Mouse (Mus musculus) frontal cortex, adult 2 months (tissue): ENCODE data around the gene Pdgfra. TPM values are rescaled to one million over a fixed set of nuclear protein-coding genes. Genes with fewer than 3 reads are reported as not detected.

Experiments used
- DNase-seq, 2 experiments: peaks; one replicate each; pipeline ENCODE4 v3.0.0; 2022; ENCODE audit warnings: low spot score in 1 of 2; ENCODE audit errors: extremely low spot score in 1 of 2
- polyA plus RNA-seq: library from polyadenylated mRNA; depleted of rRNA; stranded (reverse); fragments of >200 nt; gene quantifications from 2 replicates; pipeline ENCODE4 v1.2.3, GENCODE M21; 2012

The Pdgfra gene
- polyA plus RNA-seq, 1 experiment, result 24.3 TPM

DNA sequence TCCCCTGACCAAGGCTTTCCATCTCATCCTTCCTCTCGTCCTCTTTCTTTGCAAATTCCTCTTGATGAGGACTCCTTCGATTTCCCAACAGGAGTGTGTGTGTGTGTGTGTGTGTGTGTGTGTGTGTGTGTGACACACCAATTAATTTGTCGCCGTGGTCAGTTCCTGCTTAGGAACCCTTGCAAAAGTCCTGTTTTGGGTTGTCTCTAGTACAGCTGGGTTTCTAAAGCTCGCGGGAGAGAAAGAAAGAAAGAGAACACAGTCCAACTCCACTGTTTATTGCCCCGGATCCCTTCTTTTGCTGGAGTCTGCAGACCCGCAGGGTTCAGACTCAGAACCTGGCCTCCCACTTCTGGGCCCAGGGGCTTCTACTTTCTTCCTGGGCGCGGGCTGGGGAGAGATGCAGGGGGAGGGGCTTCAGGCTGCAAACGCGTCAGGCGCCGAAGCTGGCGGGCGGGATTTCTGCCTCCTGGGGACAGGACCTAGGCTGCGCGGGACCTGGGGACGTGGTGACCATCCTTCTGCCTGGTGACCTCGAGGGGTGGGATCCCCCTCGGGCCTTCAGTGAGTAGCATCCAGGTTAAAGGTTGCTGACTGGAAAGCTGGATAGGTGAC, 2.6 kb downstream of the Pdgfra start:
- peak in 1 of 2 experiments; percentile 5 for DNase-seq

DNA sequence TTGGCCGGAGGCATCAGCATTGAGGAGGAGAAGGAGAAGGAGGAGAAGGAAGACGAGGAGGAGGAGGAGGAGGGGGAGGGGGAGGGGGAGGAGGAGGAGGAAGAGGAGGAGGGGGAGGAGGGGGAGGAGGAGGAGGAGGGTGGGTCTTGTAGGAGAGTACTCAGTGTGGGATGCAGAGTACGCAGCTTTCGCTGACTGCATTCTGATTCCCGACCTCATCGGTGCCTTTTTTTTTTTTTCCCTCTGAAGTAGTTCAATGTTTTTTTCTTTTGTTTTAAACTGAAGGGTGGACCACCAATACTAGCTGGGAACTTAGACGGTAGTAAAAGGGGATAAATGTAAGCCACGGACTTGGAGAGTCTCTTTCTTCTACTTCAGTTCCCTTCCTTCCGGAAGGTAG, 3.2 kb downstream of the Pdgfra start:
- DNase-seq, result no peak

DNA sequence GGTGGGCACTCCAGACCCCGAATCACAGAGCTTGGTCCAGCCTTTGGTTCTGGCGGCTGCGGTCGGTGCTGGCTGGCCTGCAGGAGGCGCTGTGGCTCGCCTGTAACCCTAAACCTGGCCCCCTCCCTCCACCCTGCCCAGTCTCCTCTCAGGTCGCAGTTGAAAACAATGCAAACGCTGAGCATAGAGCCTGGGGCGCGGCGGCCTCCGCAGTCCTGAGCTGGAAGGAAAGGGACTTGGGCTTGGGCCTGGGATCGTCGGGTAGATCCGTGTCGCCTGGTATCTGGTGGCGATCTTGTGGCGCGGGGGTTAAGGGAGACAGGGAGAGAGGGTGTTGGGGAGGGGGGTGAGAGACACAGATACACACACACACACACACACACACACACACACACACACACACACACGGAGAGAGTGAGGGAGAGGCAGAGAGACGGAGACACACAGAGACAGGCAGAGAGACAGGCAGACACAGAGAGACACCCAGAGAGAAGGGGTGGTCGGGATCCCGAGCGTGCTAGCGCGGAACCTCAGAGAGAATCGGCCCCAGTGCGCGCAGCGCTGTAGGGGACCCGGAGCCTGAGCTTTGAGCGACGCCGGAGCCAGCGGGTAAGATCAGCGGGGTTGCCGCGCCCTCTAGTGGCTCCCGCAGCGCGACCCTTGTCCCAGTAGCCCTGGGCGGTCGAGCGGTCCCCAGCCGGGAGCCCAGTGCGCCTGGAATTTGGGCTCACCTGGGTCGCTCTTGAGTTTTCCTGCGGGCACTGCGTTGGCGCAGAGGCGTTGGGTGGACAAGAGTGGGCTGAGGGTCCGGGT, 3.9 kb downstream of the Pdgfra start:
- peak in 1 of 2 experiments; percentile 85 for DNase-seq

DNA sequence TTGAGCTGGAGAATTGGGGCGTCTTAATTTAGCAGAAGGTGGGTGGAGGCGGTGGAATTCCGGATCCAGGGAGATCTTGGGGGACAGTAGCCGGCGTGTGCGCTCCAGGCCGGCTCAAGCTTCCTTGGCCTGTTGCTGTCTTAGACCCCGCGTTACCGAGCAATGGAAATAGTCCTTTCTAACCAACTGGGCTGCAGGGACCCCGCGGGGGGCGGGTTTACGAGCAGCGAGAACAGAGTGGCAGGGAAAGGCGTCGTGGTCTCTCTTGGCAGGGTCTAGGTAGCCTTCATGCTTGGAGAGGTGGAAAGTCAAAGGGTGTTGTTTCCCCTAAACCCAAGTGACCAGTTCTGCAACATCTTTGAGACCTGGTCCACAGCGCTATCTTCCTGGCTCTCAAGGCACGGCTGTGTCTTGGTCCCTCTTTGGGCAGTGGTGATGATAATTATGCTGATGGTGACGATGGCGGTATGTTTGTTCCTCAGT, 4.5 kb downstream of the Pdgfra start:
- DNase-seq, result peak in 1 of 2 experiments; percentile 2

DNA sequence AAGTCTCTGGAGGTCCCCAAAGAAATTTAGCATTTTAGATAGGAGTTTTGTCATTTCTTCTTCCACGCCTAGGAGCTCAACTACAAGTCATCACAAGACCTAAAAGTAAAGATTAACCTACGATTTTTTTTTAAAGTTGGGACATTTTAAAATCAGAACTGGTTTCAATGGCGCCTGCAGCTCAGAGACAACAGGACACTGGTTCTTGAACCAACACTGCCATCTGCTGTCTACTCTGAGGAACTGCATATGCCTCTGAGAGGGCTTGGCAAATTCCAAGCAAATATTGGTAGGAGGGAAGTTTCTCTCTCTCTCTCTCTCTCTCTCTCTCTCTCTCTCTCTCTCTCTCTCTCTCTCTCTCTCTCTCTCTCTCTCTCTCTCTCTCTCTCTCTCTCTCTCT, 4.9 kb downstream of the Pdgfra start:
- DNase-seq, result peak; percentile 60 to 87

DNA sequence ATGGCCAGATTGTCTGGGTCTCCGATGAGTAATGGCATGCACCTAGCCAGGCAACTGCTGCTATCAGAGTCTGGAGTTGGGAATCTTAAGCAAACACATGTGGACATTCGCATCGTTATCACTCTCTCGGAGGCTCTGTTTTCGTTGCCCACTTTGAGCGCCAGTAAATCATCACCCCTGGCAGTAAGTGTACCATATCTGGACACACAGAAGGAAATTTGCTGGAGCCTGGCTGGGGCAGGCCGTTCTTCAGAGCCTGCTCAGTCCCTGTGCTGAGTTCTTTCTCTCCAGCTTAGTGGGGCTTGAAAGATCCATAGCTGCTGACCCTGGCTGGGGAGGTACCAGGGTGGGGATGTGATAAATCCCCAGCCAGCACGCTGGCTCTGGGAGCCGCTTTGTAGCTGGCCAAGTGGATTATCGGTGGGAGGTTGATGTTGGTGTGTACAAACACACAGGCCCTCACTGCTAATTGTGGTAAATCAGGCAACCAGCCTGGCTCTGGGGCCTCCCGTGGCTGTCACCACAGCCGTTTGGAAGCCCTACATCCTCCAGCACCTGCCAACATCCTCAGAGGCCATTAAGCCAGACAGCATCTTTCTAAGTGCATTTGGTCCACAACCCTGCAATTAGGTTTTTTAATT, 8.6 kb downstream of the Pdgfra start:
- no peak for DNase-seq

DNA sequence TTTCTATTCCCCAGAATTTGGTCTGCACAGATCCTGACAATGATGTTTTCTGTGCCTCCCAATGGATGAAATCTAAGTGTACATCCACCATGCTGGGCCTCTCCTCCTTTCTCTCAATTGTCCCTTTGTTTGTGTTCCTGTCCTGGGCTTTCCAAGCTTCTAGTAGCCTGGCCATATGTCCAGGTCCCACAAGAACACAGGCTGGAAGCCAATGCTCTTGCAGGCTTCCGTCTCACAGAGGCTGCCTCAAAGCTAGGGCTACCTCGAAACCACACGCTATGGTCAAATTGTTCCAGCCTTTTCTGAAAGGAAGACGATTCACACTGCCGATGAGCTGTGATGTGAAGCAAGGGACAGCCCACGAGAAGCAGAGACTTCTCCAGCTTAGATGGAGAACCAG, 9.5 kb downstream of the Pdgfra start:
- DNase-seq, result no peak

DNA sequence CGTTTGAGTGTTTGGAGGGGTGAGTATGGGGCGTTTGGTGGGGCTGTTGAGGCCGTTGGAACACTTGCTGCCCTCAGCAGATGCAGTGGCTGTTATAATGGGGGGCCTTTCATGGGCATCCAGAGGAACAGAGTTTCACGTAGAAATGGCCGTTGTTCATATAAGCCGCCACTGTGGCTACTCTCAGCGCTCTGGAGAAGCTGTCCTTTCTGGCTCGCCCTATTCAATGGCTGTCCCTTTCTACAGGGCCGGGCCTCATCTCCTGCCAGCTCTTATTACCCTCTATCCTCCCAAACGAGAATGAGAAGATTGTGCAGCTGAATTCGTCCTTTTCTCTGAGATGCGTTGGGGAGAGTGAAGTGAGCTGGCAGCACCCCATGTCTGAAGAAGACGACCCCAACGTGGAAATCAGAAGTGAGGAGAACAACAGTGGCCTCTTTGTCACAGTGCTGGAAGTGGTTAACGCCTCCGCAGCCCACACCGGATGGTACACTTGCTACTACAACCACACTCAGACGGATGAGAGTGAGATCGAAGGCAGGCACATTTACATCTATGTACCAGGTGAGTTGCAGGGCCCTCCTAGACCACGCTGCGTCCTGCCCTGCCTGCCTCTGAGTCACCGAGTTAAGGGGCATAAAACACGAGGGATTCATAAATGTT, 11.3 kb downstream of the Pdgfra start:
- peak in 1 of 2 experiments; percentile 10 for DNase-seq

DNA sequence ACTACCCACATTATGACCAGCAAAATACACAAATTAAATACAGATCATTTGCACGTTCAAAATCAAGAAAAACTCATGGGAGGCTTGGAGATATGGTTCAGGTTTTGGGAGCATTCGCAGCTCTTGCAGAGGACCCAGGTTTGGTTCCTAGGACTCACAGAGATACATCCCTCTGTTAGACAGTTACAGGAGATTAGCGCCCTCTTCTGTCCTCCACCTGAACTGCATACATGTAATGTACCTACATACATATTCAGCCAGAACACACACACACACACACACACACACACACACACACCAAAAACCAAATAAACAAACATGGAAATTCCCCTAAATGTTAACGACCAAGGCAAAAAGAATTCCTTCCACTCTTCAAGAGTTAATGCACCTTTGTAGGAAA, 12.6 kb downstream of the Pdgfra start:
- peak in 1 of 2 experiments; percentile 7 for DNase-seq

DNA sequence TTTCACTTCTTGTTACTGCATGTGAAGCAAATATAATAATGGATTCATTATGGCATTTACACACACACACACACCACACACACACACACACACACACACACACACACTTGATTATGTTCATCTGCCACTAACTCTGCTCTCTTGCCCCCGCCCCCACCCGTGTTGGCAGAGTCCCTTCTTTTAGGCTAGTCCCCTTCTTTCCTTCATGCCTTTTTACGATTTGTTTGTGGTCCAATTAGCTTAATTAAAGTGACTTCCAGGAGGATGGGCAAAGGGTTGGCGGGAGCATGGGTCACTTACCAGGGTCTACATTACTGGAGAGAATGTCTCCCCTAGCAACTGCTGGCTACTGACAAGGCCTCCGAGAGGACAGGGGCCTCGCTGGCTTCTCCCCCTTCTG, 17.7 kb downstream of the Pdgfra start:
- DNase-seq, result no peak

DNA sequence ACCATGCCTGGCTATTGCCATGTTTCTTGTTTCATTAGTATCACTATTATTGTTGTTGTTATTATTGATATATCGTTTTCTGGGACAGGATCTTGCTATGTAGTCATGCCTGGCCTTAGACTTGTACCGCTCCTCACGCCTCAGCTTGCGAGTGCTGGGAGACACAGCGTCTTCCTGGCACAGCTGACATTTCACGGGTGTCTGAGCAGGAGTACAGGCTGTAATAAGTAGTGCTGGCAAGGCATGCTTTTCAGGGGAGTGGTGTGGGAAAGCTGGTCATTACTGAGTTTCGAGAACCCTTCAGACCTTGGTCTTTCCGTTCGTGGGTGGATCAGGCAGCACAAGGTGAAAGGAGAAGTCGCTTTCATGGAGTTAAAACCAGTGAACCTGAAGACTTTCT, 19.8 kb downstream of the Pdgfra start:
- DNase-seq, result no peak

DNA sequence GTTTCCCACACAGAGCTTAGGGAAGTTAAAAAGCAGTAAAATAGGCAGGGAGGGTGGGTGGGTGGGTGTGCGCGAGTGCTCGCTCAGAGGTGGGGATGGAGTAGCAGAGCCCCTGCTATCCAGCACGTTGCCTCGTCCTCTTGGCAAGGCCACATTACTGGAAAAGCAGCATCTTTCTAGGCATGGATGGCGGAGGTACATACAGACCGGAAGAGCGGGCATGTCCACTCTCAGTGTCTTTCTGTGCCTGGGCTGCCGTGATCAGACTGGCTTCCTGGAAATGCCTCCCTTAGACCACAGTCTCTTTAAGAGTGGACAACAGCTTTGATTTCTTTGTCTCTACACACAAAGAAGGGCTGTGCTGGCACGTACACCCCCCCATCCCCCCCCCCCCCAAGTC, 27.2 kb downstream of the Pdgfra start:
- no peak for DNase-seq

DNA sequence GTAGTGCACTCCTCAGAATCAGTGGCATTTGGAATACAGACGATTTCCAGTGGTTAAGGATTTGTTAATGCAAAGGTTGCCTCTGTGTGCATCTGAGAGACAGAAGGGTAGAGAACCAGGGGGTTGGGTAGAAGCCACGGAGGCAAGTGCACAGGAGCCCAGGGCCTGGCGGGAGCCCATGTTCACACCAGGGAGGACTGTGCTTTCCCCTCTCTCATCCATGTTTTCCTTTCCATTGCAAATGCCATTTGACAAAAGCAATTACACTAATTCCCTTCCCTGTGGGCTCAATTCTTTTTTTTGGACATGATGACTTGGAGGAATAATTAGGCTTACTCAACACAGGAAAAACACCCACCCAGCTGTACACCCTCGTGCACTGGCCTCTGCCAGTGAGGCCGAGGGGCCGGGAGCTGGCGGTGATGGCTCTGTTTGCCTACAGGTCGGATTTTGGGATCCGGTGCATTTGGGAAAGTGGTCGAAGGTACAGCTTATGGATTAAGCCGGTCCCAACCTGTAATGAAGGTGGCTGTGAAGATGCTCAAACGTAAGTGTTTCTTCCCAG, 27.7 kb downstream of the Pdgfra start:
- DNase-seq, result no peak

DNA sequence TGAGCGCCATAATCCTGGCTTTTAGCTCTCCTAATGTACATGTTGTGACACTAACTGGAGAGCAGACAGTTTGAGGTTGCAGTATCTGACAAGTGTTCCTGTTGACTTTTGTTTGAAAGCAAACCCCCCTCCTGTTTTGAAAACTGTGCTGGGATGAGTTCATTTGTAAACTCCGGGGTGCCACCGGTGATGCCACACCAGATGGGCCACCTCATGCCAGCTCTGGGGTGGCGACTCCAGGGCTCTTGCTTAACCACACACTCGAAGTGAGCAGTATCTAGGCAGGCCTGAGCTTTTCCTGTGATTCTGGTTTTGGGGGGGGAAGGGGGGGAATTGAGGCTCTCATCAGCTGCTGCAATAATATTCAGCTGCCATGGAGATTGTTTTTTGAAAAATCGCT, 31.6 kb downstream of the Pdgfra start:
- no peak for DNase-seq

DNA sequence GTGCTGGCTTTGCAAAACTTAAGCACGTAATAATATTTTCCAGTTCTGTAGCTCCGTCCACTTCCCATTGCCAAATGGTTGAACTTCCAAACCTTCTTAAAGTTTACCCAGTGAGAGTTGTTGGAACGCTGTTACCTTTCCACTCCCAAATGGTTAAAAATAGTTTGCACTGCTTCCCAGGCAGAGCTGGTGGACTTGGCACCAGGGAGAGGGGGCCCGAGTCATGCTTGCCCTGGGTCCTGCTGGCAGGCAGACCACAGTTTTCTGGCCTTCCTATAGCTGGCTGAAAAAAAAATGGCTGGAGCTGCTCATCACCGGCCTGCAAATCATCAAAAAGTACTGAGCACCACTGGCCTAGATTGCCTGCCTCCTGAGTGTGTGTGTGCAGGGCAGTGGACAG, 32.0 kb downstream of the Pdgfra start:
- DNase-seq, result no peak

DNA sequence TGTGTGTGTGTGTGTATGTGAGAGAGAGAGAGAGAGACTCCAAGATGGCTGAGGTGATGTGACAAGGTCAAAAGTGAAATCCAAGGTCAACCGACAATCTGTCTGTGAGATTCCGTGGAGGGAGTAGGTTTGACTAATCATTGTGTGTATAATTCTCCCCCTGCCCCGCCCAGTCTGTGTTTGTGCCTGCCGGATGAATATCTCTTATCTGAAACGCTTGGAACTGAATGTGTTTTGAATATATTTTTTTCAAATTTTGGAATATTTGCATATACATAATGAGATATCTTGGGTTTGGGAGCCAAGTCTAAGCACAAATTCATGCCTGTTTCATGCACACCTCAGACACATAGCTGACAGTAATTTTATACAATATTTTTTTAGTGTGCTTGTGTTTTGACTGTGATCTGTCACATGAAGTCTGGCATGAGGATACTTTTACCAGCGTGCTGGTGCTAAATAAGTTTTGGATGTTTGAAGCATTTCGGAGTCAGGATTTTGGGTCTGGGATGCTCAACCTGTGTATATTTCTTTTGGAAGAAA, 32.7 kb downstream of the Pdgfra start:
- no peak for DNase-seq

DNA sequence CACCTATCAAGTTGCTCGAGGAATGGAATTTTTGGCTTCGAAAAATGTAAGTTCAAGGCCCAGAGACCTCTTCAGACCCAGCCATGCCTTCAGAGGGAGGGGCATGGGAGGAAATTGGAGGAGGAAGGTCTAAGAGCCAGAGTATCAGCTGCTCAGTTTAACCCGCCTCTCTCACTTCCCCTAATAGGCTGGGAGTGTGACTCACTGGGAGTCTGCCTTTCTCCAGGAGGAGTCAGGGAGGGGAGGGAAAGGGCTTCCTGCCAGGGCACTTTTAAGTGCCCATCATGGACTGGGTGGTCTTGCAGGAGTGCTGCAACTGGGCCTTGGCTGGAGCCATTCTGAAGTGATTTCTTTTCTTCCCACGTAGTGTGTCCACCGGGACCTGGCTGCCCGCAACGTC, 33.5 kb downstream of the Pdgfra start:
- DNase-seq, result no peak

DNA sequence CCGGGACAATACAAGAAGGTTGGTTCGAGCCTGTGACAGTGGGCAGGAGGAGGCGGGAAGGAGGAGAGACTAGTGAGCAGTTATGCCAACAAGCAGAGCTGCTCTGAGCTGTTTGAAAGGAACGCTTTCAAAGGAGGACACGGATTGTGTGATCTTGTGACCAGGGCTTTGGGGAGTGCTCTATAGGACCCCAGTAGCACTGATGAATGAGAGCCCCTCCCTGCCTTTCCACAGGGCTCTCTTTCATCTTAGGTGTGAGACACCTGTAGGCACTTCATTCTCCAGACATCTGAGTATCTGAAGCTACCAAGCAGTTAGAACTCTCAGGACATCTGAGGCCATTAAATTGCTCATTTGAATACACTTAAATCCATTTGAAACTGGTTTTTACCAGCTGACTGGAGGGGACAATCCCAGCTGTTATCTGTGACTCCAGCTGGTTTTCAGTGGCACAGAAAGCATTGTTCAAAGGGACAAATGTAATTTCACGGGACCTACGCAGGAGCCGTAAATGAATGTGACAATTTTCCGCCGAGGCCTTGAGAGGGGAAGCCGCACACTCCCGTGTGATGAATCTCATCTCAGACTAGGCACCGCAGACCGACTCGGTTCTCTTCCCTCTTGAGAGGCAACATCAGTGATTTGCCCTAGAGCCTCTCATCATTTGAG, 37.4 kb downstream of the Pdgfra start:
- DNase-seq, result no peak

DNA sequence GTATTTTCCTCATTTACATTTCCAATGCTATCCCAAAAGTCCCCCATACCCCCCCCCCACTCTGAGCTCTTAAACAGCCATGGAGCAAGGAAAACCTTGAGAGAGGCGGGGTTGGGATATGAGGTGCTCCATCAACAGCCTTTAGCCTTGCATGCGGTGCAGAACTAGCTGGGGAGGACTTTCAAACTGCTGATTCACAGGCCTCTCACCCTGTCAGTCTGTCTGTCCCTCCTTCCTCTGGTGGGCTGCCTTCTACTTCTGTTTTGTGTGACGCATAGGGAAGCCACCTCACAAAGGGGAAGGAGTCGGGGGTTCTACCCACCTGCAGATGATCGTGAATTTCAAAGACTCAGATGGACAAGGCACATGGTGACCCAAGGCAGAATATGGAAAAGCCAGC, 41.0 kb downstream of the Pdgfra start:
- DNase-seq, result no peak

DNA sequence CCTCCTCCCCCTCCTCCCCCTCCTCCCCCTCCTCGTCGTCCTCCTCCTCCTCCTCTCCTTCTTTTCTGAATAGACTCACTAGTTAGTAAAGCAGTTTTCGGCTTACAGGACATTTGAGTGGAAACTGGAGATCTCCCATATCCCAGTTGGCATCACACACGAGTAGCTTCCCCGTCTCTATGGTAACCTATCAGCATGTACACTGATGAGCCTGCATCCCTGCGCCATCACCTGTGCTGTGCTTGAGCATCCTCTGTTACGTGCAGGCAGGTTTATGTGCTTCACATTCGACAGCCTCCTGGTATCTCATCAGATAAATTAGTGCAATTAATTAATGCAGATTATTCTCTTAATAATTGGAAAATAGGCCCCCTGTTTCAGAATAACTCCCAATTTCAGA, 46.3 kb downstream of the Pdgfra start:
- no peak for DNase-seq
